Mouse (Mus musculus) ES-E14 (cell line): Measurements from ENCODE around the gene Hoxd10. TPM values are rescaled to one million over a fixed set of nuclear protein-coding genes. Genes with fewer than 3 reads are reported as not detected.

Source experiments
- DNase-seq: peaks from one replicate; pipeline ENCODE4 v3.0.0-alpha.2; 2013; ENCODE audit warnings: low read depth, low spot score
- H3K27ac ChIP-seq: 2 replicates; pipeline ENCODE4 v1.5.1; 2012; ENCODE audit warnings: low read depth, mild to moderate bottlenecking, low read length, moderate library complexity, mixed read lengths; ENCODE audit not compliant: poor library complexity, insufficient read depth, severe bottlenecking
- H3K36me3 ChIP-seq: 2 replicates; pipeline ENCODE4 v1.6.1; 2012; ENCODE audit warnings: mild to moderate bottlenecking, low read length, moderate library complexity, mixed read lengths; ENCODE audit not compliant: control insufficient read depth, poor library complexity, insufficient read depth, severe bottlenecking
- H3K4me1 ChIP-seq, 2 experiments: fragments of 150-350 bp in 1 of 2; sonication (generic) in 1 of 2; 2 replicates each; pipeline ENCODE4 v1.6.1; 2012; ENCODE audit warnings: low read length in 2 of 2, mild to moderate bottlenecking in 1 of 2, mixed read lengths in 1 of 2; ENCODE audit not compliant: control insufficient read depth in 2 of 2, insufficient read depth in 2 of 2, poor library complexity in 1 of 2
- H3K4me3 ChIP-seq, 2 experiments: fragments of 150-350 bp in 1 of 2; sonication (generic) in 1 of 2; 2 replicates each; pipeline ENCODE4 v1.5.1; 2012; ENCODE audit warnings: low read length in 2 of 2, low read depth in 1 of 2, mild to moderate bottlenecking in 1 of 2, mixed read lengths in 1 of 2; ENCODE audit not compliant: insufficient read depth in 1 of 2, poor library complexity in 1 of 2, severe bottlenecking in 1 of 2
- H3K9ac ChIP-seq: 2 replicates; pipeline ENCODE4 v1.6.1; 2012; ENCODE audit warnings: low read depth, mild to moderate bottlenecking, low read length, mixed read lengths; ENCODE audit not compliant: poor library complexity, insufficient read depth, severe bottlenecking
- H3K9me3 ChIP-seq: fragments of 150-350 bp; sonication (generic); 2 replicates; pipeline ENCODE4 v1.6.1; 2012; ENCODE audit warnings: low read depth, mild to moderate bottlenecking, low read length; ENCODE audit not compliant: control insufficient read depth, insufficient read depth
- CHD2 ChIP-seq: IDR thresholded peaks from 2 replicates; pipeline ENCODE4 v1.6.1; 2014; ENCODE audit warnings: mild to moderate bottlenecking, low read depth, low read length, inconsistent platforms
- HCFC1 ChIP-seq: IDR thresholded peaks from 2 replicates; pipeline ENCODE4 v1.6.1; 2012; ENCODE audit warnings: low read length, inconsistent platforms, borderline replicate concordance; ENCODE audit not compliant: insufficient read depth
- MAFK ChIP-seq: IDR thresholded peaks from 2 replicates; pipeline ENCODE4 v1.6.1; 2014; ENCODE audit warnings: mild to moderate bottlenecking, low read depth, low read length, inconsistent platforms; ENCODE audit not compliant: insufficient read depth
- ZC3H11A ChIP-seq: IDR thresholded peaks from 2 replicates; pipeline ENCODE4 v1.6.1; 2012; ENCODE audit warnings: low read depth, mild to moderate bottlenecking, inconsistent platforms, low read length, borderline replicate concordance
- ZNF384 ChIP-seq: IDR thresholded peaks from 2 replicates; pipeline ENCODE4 v1.6.1; 2012; ENCODE audit warnings: low read depth, low read length, inconsistent platforms
- in situ Hi-C, 2 experiments: fragments of 600-800 bp; cut with MboI; formaldehyde crosslinking; loops; one replicate each; pipeline ENCODE4 v1.15.1; 2025; ENCODE audit warnings: low sequenced_read_pairs in 2 of 2, inconsistent platforms in 1 of 2; ENCODE audit not compliant: unreplicated experiment in 2 of 2
- total RNA-seq: library from RNA; depleted of rRNA; stranded (reverse); fragments of 300-350 nt; gene quantifications from 2 replicates; pipeline ENCODE4 v1.2.3, GENCODE M21; 2012

Gene Hoxd10
- total RNA-seq, 1 experiment: 0.40 TPM

DNA sequence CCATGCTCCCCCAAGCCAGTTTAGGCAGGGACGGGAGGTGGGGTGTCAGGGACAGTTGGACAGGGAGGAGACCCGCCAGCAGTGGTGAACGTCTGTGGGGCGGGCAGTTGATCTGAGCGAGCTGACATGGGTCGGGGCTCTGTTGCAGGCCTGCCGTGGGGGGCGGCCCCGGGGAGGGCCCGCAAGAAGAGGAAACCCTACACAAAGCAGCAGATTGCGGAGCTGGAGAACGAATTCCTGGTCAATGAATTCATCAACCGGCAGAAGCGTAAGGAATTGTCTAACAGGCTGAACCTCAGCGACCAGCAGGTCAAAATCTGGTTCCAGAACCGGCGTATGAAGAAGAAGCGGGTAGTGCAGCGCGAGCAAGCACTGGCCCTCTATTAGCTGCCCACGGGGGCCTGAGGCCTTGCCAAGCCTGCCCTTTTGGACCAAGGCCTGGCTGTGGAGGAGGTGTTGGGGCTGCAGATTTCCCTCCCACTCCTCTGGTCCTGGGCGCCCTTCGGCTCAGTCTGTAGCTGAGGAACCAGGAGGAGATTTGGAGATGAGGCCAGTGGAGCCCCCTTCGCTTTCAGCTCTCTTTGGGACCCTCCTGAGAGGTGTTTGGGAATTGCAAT lies 15.9 kb upstream of the Hoxd10 start:
- no peak overlapping the region for H3K9ac ChIP-seq
- no peak for TF ChIP-seq HCFC1
- no peak for TF ChIP-seq MAFK
- TF ChIP-seq ZNF384: no peak
- TF ChIP-seq ZC3H11A: no peak
- no peak for TF ChIP-seq CHD2
- no peak overlapping the region for H3K27ac ChIP-seq
- DNase-seq: no peak
- H3K4me1 ChIP-seq: peaks cover 0 to 7% of the 10 kb centered on the region in 2 experiments; a peak in 1 of 4 replicates
- no peaks in the 10 kb centered on the region for H3K36me3 ChIP-seq
- no peaks in the 10 kb centered on the region for H3K9me3 ChIP-seq
- in situ Hi-C loops: loop anchor here in 1 of 2 experiments (25.0 kb wide), 1 partner anchor 912 kb away; no protein-coding TSS in a partner anchor
- H3K4me3 ChIP-seq: peak overlapping the region in 1 of 2 experiments; percentile 18; a peak in 1 of 4 replicates

DNA sequence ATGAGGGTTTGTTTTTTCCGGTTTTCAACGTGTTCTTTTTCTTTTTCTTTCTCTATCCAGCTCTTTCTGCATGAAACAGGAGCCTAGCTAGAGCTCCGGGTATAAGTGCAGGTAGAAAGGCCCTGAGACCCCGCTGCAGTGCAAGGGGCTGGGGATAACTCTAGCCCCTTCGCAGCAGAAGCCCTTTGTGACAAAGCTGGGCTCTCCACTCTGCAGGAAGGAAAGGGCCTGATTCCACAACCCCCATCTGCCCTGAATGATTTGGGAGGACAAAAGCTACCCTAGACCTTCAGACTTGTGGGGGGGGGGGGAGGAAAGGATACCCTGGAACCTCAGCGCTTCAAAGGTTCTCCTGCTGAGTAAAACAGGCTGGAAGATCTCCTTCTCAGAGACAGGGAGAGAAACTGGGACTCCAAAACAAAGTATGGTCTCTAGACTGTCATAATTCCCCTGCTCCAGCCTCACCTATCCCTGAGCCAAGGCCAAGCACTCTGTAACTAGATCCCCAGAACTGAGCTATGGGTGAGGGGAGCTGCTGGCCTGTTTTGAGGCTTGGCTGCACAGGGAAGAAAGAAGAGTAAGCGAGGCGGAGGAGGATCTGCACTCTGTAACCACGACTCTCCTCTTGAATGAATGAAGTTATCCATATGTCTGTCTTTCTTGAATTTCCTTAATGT lies 15.2 kb upstream of the Hoxd10 start:
- H3K36me3 ChIP-seq: no peaks in the 10 kb centered on the region
- H3K4me3 ChIP-seq: no peak overlapping the region
- no peak for DNase-seq
- no peak overlapping the region for H3K9ac ChIP-seq
- no peaks in the 10 kb centered on the region for H3K9me3 ChIP-seq
- H3K4me1 ChIP-seq: peaks cover 0 to 7% of the 10 kb centered on the region in 2 experiments; a peak in 1 of 4 replicates
- in situ Hi-C loops: loop anchor here in 1 of 2 experiments (25.0 kb wide), 1 partner anchor 911 kb away; no protein-coding TSS in a partner anchor
- H3K27ac ChIP-seq: no peak overlapping the region
- TF ChIP-seq ZNF384: no peak
- TF ChIP-seq MAFK: no peak
- no peak for TF ChIP-seq HCFC1
- TF ChIP-seq CHD2: no peak
- TF ChIP-seq ZC3H11A: no peak

DNA sequence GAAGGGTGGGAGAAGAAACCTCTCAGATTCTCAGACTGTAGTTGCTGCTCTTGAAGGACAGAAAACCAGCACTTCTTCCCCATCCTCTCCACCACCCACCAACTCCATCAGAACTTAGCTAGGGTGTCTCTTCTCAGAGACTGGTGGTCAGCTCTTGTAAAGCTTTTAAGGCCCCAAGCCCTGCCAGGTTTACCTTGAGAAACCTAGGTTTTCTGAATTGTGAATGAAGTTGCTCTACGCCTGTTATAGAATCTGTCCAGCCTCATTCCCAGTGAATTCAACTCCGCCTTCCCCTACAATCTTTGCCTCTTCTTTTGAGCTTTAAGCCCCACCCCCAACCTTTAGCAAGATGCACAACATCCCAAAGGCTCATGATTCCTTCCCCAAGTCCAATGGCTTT lies 14.6 kb upstream of the Hoxd10 start:
- no peak overlapping the region for H3K4me3 ChIP-seq
- no peak overlapping the region for H3K27ac ChIP-seq
- in situ Hi-C loops: loop anchor here in 1 of 2 experiments (25.0 kb wide), 1 partner anchor 910 kb away; no protein-coding TSS in a partner anchor
- H3K9me3 ChIP-seq: no peaks in the 10 kb centered on the region
- peaks cover 0 to 8% of the 10 kb centered on the region in 2 experiments; a peak in 1 of 4 replicates for H3K4me1 ChIP-seq
- TF ChIP-seq ZC3H11A: no peak
- no peak for TF ChIP-seq ZNF384
- no peak for TF ChIP-seq HCFC1
- TF ChIP-seq CHD2: no peak
- TF ChIP-seq MAFK: no peak
- no peak overlapping the region for H3K9ac ChIP-seq
- no peaks in the 10 kb centered on the region for H3K36me3 ChIP-seq
- DNase-seq: no peak

DNA sequence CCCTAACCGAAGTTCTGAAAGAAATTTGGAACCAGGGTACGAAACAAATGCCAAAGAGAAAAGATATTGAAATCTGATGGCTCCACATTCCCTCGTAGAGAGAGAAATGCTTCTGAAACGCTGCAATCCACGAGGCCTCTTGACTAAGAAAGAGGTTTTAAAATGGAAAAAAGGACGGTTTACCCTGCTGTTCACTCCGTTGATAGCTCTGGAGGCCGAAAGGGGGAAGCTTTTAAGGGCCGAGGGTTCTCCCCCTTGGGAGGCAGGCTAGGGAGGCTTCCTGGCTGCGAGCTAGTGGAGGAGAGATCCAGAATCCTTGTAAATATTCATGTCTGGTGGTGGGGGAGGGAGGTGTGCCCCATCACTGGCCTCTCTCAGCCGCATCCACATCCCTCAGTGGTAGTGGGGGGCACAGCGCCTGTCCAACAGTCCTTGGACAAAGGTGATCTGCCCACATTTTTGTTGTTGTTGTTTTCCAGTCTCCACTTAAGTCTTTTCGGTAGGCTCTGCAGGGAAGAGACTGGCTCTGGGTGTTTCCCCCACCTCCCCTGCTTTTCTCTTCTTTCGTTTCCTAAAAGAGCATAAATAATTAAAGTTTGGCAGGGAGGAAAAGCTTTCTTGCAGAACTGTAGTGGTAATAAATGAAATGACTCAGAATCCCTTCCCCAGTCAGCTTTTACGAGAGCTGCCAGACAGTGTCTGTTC lies 12.7 kb upstream of the Hoxd10 start, which contains the start of gene Hoxd11:
Gene Hoxd11, plus strand, starts transcription at position 667 of the 705 bp plus-strand sequence.
- no peaks in the 10 kb centered on the region for H3K9me3 ChIP-seq
- H3K27ac ChIP-seq: no peak within 1 kb of the TSS
- no peaks in the 10 kb centered on the region for H3K36me3 ChIP-seq
- peaks cover 0 to 10% of the 10 kb centered on the region in 2 experiments; a peak in 1 of 4 replicates for H3K4me1 ChIP-seq
- in situ Hi-C loops: loop anchor here in 1 of 2 experiments (25.0 kb wide), 1 partner anchor 908 kb away; no protein-coding TSS in a partner anchor
- H3K4me3 ChIP-seq: peak within 1 kb of the TSS in 1 of 2 experiments; percentile 23; a peak in 2 of 4 replicates
- no peak within 1 kb of the TSS for H3K9ac ChIP-seq
- DNase-seq: no peak
- TF ChIP-seq HCFC1 (no peak), CHD2 (no peak), ZNF384 (no peak), MAFK (no peak), ZC3H11A (no peak)
